9 mouse cellular contexts compared by ENCODE assay signal in genomic region chr5:116421791-116422481, GRCm38 (mm10). TPM values are rescaled to one million over a fixed set of nuclear protein-coding genes. Genes with fewer than 3 reads are reported as not detected.
DNase-seq lines count a peak whose midpoint lies in the region; ATAC-seq and TF ChIP-seq lines count a peak whose summit lies in the region.
"Had no signal": no experiment of that assay in that cellular context is flagged by ENCODE, and none has a peak within 500 bp of the region (broad histone marks: within the 10 kb centered on the region; RNA-seq: fewer than 3 reads in every experiment).

No protein-coding gene starts in this region.

- no peaks in the 10 kb centered on the region for H3K9me3 ChIP-seq in heart, embryonic 10.5 days
- no peaks in the 10 kb centered on the region for H3K9me3 ChIP-seq in lung, embryonic 14.5 days (ENCODE audit: low read depth, low read length)

- peak overlapping the region; percentile 72 for H3K4me2 ChIP-seq in lung, embryonic 14.5 days

- peaks cover 56% of the 10 kb centered on the region for H3K4me1 ChIP-seq in heart, embryonic 10.5 days
- peaks cover 23% of the 10 kb centered on the region for H3K4me1 ChIP-seq in lung, embryonic 14.5 days (ENCODE audit: insufficient read depth)

- no peak for TF ChIP-seq CTCF in lung, embryonic 14.5 days (IDR thresholded peaks at IDR 0.05; ENCODE audit: low read depth)

- 33% methylated on average over 22 of the region's 22 CpGs for WGBS in heart, embryonic 10.5 days
- WGBS in lung, embryonic 14.5 days = 47% methylated on average over 22 of the region's 22 CpGs

- peak overlapping the region; percentile 88 for H3K27ac ChIP-seq in heart, embryonic 10.5 days
- peak overlapping the region; percentile 75; the same call in 1 of the 2 replicates for H3K27ac ChIP-seq in lung, embryonic 14.5 days (ENCODE audit: low read depth)

- H3K4me3 ChIP-seq in heart, embryonic 10.5 days = peak overlapping the region; percentile 63
- H3K4me3 ChIP-seq in lung, embryonic 14.5 days (ENCODE audit: low read depth, low read length) = peak overlapping the region; percentile 35

- intact Hi-C loops in heart, postnatal 10 days (cut with DNase I) = loop anchor here (2.0 kb wide), 1 partner anchor 27 kb away; no protein-coding TSS in a partner anchor

- H3K36me3 ChIP-seq in heart, embryonic 10.5 days = peaks cover 10% of the 10 kb centered on the region; the same call in 1 of the 2 replicates
- no peaks in the 10 kb centered on the region for H3K36me3 ChIP-seq in lung, embryonic 14.5 days (ENCODE audit: insufficient read depth)

- peak; percentile 18; the same call in 1 of the 2 replicates for ATAC-seq in lung, embryonic 14.5 days (ENCODE audit: insufficient read depth)

- H3K27me3 ChIP-seq in heart, embryonic 10.5 days (ENCODE audit: insufficient read depth, poor library complexity, severe bottlenecking) = no peaks in the 10 kb centered on the region
- H3K27me3 ChIP-seq in lung, embryonic 14.5 days (ENCODE audit: insufficient read depth, low read length) = no peaks in the 10 kb centered on the region

- H3K9ac ChIP-seq in lung, embryonic 14.5 days = peak overlapping the region; percentile 60

- DNase-seq in heart, embryonic 10.5 days (ENCODE audit: low spot score) = no peak
- DNase-seq in heart, adult 9 months (ENCODE audit: low spot score in 2 of 2) = no peak
- peak; percentile 64 for DNase-seq in cerebellum, adult 9-11 months
- peak; percentile 53 to 56 for DNase-seq in heart, postnatal 10 days
- DNase-seq in lung, embryonic 14.5 days = peak; percentile 31
- DNase-seq in embryo, embryonic 10.5 days (ENCODE audit: low spot score) = no peak
- DNase-seq in left cerebral cortex, adult 8-10 months (ENCODE audit: low spot score in 2 of 2) = no peak
- no peak for DNase-seq in right cerebral cortex, postnatal 25 days

RNA-seq across cellular contexts. Expression of gene Hspb8, which starts 0.7 kb away (rescaled TPM):
- 26.9 and 40.5 TPM in 2 replicates for polyA plus RNA-seq in heart, embryonic 10.5 days (2016; fragmentation: Nextera tagmentation; extraction: Ambion mirVana)
- total RNA-seq in heart, postnatal 10 days (2021) = 100 to 1,000 TPM; 155 to 178 TPM
- 8.1 and 11.1 TPM in 2 replicates for polyA plus RNA-seq in lung, embryonic 14.5 days (2014; fragmentation: Nextera tagmentation; extraction: Ambion mirVana)
- total RNA-seq in left cerebral cortex, adult 8-10 months (2022) = 10 to 100 TPM in 3 of 4 experiments, 1 to 10 TPM in 1; 8.3 to 12.4 (median 11.7) TPM
- total RNA-seq: hematopoietic stem cell, adult 5-6 weeks had no signal

Comparison
In these comparisons a context has a peak if more than half of its experiments do, and no peak if none do; other contexts are left out.
1. DNase-seq: peak in cerebellum, adult 9-11 months (single experiment), heart, postnatal 10 days (2 of 2) and lung, embryonic 14.5 days (single experiment); none in heart, embryonic 10.5 days (single experiment), heart, adult 9 months (0 of 2), embryo, embryonic 10.5 days (single experiment), left cerebral cortex, adult 8-10 months (0 of 2) and right cerebral cortex, postnatal 25 days (single experiment).
2. RNA of gene Hspb8, which starts 0.7 kb away (total RNA-seq): 155 to 178 TPM in heart, postnatal 10 days; 8.3 to 12.4 TPM in left cerebral cortex, adult 8-10 months; every median in the first group is over 10 times any median in the second.